Mouse (Mus musculus): ENCODE measurements at regions not wholly inside any gene's neighbourhood (a gene's known extent, or its start where the extent isn't known, plus 50 kb on each side); places are given as distances from the start of the nearest gene placed in this dataset.
"Not testable (repeated sequence)": the region's sequence is repeated elsewhere in the genome, so short reads cannot be mapped to it uniquely, and the experiment has no call there.

DNA sequence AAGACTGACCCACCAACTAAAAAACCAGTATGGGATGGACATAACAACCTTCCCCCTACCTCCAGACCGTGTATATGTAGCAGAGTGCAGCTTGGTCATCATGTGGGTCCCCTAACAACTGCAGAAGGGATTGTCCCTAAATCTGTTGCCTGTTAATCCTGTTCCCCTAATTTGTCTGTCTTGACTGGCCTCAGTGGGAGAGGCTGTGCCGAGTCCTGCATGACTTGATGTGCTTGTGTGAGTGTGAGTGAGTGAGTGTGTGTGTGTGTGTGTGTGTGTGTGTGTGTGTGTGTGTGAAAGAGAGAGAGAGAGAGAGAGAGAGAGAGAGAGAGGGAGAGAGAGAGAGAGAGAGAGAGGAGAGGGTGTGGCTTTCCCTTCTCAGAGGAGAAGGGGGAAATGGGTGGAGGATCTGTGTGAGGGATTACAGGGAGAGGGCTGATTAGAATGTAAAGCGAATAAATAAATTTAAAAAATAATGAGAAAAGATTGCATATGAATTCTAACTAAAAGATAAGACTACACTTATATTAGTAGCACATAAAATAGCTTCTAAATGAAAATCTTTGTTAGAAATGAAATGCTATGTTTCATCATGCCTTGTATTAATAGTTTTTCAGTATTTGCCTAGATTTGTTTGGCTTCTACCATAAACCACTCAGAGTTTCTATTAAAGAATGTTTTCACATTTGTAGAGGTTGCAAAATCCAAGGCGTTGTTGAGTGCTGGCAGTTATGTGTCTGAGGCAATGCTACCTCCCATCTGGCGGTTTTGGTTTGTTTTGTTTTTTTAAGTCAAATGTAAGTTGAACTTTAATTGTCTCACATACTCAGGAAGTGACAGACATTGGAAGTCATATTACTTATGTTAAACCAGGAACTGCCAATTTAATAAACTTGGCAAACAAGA, 740.9 kb downstream of the Abca13 start:
- DNase-seq: peak in 1 of 2 experiments; percentile 27

DNA sequence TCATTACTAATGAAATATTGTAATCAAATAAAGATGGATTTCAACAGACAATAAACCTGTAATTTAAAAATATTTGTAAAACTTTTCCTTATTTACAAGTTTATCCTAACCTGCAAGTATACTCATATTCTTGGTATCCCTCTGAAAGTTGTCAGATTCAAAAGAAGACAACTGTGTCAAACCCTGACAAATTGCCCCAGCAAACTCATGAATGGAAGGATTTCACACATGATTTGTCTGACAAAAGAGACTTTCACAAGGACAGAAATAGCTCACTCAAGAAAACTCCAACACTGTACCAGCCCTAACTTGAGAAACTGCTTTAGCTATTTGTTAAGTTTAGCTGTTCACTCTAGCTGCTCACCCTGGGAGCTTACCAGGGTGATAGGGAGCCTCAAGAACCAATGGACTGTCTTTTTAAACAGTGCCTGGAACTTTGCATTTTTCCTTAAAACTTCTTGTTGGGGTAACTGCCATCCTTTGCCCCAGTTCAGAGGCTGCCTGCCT, 771.0 kb downstream of the Abca13 start:
- DNase-seq: no peak

DNA sequence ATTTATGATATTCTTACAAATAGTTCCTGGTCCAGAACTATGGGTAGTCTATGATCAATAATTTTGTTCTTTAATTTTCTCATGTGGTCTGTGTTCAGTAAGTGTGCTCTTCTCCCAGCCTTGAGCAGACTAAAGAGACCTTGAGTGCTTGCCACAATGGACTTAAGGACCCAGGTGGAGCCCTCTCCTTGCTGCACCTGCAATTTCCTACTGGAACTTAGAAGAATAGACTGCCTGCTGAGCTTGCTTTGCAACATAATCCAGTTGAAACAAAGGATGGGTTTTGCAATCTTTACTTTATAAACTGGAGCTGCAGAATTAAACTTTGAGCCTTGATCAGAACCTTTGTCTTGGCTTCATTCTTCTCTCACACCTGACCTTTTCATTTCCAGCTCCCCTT, 791.2 kb downstream of the Abca13 start:
- no peak for DNase-seq

DNA sequence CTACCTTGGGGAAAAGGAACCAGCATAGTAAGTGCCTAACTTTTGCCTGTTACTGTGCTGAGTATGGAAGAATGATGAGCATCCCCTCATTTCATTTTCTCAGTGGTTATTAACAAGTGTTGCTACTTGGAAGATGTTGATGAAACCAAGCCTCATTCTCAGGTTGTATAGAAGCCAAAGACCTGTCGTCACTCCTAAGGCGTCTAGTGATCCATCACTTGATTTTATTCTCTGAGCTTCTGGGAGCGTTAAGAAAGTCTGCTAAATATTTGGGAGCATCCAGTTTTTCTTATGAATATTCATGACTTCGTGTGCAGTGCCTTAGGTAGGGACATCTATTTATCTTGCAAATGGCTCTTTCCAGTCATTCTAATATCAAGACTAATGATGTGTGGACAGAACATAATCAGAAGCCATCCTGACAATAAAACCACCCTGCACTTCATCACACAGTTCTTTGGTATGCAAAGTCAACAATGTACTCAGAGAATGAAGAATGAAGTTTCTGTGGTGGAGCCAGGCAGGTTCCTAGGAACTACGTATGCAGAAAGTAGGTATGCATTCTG, 802.9 kb downstream of the Abca13 start:
- no peak for DNase-seq

DNA sequence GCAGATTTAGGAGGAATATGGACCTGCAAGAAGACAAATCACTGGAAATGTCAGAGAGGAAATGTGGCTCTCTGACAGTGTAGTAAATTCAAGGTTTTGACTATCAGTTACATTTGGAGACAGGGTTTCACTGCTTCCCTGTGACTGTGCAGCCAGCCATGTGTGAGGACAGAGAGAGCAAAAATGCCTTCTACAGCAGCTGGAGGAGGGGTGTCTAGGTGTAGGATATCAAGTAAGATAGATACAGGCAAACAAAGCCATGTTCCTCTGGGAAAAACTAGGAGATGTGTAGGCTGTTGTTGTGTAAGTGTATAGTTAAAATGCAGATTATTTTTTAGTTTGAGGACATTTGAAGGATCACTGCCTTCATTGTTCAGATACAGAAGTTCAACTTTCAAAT, 803.6 kb downstream of the Abca13 start:
- DNase-seq: no peak

DNA sequence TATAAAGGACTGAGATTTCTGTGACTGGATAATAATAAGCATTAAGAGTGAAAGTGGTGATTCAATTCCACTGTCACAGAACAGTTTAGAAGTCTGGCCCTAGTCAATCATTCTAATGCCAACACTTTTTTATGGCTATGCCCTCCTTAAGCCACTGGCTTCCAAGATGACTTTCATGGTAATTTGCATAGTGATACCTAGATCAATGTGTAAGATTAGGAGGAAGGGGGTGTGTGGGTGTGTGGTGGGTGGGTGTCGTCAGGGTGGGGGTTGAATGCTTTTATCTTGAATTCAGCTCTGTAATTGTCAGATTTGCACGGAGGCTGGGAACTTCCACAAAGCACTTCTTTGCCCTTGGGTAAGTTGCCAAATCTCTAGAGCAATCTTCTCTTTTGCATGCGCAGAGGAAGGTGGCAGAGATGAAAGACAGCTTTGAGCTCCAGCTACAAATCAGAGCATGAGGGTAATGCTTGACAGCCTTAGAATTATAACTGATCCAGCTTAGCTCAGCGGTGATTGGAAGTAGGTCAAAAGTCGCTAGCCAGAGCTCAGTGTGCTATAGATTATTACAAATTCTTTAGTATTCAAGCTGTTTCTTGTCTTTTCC, 805.9 kb downstream of the Abca13 start:
- peak; percentile 16 to 38 for DNase-seq

DNA sequence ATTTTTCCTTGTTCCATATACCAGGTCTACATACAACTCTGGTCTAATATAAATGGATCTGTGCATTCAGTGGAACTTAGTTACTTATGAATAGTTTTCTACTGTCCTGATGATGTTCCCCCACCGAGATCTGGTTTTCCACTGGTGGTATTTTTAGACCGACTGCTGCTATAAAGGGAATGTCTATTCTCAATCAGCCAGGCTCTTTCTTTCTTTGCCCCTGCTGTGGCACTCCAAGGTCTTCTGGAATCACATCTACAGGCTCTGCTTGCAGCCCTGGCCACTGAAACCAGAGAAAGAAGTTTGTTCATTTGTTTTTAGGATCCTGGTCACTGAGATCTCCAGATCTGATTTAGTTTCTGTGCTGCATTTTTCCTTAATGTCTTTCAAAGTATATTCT, 810.4 kb downstream of the Abca13 start:
- no peak for DNase-seq

DNA sequence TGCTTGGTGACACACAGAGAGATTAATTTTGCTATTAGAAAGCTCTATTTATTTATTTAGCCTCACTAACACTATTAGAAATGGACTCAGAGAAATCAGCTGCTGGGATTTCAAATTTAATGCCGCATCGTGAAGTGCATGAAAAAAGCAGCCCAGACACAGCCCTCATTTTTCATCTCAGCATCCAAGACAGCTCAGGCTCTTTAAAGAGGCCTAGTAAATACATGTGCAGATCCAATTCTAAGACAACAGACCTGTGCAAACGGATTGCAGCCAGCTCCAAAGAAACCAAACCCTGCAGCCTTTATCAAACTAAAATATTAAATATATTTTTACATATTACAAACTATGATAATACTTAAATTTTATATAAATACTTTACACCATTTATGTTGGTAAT, 815.1 kb downstream of the Abca13 start:
- DNase-seq: no peak

DNA sequence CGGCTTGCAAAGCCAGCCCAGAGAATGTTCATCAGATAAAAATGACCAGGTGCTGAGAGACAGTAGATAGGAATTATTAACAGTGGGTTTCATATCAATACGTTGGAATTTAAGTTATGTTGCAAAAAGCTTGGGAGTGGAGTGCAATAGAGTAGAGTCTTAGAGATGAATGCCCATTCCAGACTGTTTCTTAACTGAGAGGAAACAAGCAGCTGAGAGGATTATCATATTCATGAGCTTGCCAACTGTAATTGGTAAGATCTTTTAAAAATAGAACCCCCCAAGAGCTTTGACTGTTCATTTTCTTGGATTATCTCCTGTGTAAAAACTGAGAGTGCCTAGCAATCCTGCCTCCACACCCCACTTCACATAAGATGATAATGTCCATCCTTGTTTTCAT, 854.9 kb downstream of the Abca13 start:
- no peak for DNase-seq

DNA sequence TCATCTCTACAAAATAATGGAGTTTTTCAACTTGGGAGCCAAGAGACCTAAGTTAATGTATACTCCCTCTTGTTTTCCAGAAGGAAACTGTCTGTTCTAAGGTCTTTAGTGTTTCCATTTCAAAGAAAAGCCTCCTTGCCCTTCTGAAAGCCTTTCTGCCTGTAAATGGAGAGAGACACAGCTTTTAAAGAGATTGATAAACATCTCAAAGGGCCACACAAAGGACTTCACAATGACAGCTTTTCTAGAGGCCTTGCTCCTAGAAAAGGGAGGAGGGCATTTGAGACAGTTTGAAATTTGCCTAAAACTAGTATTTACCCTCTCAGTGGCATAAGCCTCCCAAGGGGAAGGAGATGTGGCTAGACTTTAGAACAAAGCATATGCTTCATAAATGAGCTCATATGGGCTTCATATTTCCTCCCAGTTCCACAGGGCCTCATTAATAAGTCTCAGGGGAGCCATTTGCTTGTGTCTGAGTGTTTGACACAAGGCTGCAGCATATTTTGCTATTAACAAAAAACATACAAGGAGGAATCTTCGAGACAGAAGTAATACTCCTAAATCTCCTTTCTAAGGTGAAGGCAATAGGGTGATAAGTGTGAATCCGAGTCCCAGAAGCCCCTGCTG, 860.0 kb downstream of the Abca13 start:
- DNase-seq: no peak

DNA sequence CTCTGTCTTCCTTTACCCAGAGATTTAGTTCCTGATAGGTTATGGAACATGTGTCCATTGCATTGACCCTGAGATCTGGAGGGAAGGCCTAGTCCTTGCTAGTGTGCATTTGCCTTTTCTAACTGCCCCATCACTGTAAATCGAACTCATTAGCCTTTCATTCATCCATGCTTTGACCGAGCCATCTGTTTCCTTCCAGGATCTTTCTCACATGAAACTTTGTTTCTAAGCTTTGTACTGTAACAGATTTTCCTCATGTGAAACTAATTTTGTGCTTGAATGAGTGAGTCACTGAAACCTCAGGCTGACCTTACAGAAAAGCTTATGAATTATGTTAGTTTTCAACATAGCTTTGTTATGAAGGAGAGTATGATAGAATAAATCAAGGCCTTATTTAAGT, 880.1 kb downstream of the Abca13 start:
- no peak for DNase-seq

DNA sequence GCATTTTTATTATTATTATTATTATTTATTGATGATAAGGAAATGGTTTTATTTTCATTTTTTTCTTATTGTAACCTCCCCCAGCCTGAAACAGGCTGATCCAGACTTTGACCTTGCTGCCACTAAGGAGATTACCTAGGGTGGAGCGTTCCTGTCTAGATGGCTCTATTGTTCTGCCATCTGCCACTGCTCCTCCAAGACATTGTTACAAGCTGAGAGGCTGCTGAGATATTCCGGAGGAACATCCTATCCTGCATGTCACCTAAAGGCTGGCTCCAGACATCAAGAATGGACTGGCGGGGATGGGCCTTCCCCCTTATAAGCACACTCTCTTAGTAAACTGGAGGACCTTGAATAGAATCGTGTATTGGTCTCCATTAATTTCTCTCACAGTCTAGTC, 896.2 kb downstream of the Abca13 start:
- DNase-seq: no peak

DNA sequence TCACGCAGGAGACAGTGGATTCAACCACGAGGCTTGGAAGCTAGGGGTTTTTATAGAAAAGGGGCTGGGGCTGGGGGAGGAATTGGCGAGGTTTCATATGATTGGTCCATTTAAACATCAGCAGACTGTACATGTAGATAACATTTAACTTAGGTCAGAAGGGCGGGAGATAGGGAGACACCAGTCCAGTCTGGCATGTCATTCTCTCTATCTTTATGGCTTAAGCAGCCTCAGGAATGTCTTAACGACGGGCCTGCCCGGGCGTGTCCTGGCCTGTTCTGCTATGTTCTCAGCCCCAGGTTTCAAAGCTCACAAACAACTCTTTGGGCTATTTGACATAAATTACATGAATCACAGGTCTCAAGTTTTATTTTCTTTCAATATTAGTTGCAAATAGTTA, 910.6 kb downstream of the Abca13 start:
- DNase-seq: not testable (repeated sequence)

DNA sequence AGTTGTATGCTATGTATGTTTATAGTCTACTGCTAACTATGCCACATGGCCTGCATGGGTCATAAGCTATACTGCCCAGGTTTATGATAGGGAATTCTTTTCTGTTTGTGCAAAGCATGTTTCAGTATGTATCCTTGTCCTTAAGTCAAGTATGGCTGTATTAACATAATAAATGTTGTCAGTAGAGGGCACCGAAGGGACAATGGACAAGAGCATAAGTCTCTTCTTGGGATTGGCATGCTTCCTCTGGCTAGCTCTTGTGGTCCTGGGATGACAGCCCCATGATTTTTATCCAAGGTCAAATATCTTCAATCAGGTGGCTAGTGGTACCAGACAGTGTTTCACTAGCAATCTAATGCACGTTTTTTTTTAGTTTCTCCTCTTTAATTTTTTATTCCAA, 913.3 kb downstream of the Abca13 start:
- no peak for DNase-seq

DNA sequence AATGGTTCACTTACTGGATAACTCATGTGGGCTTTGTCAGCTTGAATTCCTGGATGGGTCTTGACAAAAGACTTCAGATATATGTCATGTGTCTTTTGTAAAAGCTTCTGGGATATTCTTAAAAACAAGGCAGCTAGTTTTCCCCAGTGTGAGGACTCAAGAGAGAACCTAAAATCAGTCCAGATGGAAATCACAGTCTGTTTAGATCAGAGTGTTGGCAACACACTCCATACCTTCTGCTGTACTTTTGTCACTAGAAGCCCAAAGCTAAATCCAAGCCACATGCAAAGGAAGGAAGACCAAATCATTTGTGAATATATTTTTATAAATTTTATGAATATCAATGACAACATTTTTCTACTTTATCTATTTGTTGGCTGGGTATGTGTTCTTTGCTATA, 950.4 kb downstream of the Abca13 start:
- no peak for DNase-seq

DNA sequence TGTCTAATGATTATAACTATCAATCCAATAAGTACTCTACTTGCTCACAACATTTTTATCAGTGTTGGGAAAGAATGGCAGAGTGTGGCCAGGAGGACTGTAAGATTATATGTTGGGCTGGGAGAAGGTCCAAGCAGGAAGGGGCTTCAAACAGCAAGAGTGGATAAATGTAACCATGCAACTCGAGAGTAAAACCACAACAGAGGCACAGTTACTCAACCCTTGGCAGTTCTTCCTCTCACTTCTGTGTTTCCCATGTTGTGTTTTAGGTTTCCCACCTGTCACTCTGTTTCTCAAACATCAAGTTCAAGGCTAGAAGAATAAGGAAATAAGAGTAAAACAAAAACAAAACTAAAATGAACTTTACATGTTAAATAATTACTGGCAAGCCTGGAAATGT, 957.4 kb downstream of the Abca13 start:
- no peak for DNase-seq

DNA sequence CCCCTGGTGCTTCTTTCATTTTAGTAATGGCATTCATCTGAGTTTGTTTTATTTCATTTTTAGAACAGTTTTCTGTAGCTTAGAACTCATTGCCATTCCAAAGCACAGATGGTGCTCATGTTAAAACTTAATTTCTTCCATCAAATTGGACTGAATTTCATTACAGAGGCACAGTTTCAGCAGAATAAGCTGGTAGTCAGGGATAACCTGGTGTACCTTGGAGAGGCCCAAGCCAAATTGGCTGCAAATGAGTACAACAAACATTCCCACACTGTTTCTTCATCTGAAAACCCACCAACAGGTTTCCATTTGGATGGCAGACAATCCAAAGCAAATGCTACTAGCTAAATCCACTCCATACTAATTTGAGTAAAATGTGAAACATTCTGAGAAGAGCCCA, 960.2 kb upstream of the Vwc2 start:
- DNase-seq: no peak

DNA sequence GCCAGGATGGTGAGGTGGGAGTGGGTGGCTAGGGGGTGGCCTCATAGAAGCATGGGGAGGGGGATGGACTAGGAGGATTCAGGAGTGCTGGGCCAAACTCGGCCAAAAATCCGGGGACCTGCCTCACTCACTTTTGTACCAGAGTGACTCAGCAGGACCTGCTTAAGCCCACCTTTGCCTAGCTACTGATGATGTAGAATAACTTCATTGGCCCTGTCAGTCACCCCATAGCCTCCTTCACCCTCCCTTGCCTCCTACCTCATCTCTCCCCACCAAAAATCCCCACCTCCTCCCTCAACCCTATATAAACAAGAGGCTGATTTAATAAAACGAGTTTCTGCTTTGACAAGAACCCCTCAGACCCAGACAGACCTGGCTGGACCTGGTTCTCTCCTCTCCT, 920.3 kb upstream of the Vwc2 start:
- DNase-seq: no peak

DNA sequence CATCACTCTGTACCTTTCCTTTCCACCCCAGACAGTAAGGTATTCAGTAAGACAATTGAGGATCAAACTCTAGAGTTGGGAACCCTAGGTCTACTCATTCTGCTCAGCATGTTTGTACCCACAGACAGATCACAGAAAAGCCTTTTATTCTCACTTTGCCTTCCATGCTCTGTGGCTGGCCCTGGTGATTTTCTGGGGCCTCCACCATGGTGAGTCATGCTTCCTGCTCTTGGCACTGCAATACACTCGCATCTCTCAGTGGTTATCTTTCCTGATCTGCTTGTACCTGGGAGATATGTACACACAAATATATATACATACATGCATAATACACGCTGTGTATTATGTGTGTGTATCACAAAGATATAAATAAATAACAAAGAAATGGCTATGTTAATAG, 919.2 kb upstream of the Vwc2 start:
- no peak for DNase-seq

DNA sequence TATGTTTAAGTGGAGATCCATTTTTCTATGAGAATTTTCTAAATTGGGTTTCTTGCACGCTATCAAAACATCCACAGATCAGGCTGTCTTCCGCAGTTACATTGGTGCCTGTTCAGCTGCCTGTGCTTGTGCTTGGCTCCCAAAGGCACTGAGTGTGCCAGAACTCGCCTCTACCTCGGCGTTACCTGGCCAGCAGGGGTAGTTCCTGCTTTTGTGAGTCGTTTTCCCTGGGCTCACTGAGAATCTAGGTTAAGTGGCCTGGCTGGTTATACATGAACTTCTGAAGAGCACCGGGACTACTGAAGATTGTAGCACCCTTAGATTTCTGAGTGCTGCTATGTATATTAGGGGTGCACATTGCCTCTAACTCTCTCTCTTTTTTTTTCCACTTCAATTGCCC, 913.0 kb upstream of the Vwc2 start:
- peak; percentile 38 to 49 for DNase-seq

DNA sequence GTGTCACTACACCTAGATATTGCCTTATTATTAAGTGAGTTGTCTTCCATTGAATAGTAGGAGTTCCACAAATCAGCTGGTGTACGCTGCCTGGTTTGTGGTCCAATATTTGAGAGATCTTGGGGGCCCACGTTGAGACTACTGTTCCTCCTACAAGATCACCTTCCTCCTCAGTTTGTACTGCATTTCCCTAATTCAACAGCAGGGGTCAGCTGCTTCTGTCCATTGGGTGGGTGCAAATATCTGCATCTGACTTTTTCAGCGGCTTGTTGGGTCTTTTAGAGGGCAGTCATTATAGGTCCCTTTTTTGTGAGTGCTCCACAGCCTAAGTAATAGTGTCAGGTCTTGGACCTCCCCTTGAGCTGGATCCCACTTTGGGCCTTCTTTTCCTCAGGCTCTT, 908.8 kb upstream of the Vwc2 start:
- DNase-seq: no peak
